Mouse (Mus musculus): ENCODE data around the gene Galnt16. TPM values are rescaled to one million over a fixed set of nuclear protein-coding genes. Genes with fewer than 3 reads are reported as not detected.

Galnt16 gene
- total RNA-seq (2023), result not detected

DNA sequence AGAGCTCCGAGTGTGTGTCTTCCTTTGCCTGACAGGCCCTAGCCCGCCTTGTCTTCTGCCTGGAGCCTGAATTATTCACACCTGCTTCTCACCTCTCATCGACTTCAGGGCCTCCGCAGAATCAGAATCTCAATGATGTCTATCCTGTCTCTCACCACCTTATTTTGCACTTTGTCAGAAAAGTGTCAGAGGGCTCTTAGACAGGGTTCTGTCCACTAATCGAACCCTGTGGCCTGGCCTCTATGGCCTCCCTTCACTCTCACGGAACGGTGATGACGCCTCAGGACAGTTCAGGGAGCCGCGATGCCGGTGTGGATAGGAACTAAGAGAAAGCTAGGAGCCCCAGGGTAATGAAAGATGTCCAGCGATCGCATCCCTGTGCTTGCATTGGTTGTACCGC is at the start of gene Galnt16:
Galnt16 (plus strand) TSS at position 301 of the 400 bp plus-strand sequence.

DNA sequence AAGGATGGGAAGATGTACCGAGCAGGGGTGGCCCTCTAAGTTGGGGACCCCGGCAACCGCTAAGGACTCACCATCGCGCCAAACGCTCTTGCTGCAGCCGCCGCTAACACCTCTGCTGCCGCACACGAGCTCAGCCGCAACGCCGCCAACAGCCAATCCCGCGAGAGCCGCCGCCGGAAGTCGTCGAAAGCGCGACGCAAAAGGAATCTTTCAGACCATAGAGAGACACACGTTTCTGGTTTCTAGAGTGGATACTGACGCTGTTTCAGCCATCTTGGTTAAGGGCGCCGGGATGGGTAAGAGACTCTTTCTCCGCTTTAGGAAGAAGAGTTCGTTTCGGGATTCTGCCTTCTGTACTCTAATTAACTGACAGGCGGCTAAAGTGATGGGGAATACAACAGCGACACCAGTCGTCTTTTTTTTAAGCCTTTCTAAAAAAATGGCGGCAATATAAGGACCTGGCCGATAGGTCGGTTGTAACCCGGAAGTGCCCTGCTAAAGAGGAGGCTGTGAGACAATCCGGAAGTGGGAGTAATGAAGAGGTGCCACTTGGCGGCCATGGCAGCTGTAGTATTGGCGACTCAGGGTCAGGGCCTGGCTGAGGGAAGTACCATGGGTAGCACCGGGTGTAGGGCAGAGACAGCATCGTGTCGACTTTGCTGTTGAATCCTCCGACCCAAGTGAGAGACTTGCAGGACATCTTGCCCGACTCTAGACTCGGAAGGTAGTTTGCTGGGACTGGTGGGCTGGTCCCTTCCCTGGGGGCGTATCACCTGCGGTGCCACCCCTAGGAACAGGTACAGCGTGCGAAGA is 125.8 kb downstream of the Galnt16 start, which contains the start of the genes Slc39a9 and Erh:
Slc39a9 (plus strand) TSS at position 191 of the 813 bp plus-strand sequence.
Erh (minus strand) TSS at position 649 of the 813 bp plus-strand sequence.

Other genes with a start within 250 kb of the Galnt16 start
- gene Dcaf5, start 81.7 kb upstream of the Galnt16 start, total RNA-seq (2023), result 57.3 TPM
- 42.1 TPM for gene Exd2, start 55.2 kb upstream of the Galnt16 start, total RNA-seq (2023)
- gene Slc39a9, start 125.6 kb downstream of the Galnt16 start, total RNA-seq (2023), result 30.9 TPM
- 80.0 TPM for gene Erh, start 126.1 kb downstream of the Galnt16 start, total RNA-seq (2023)
- gene Plekhd1, start 174.3 kb downstream of the Galnt16 start, total RNA-seq (2023), result 1.3 TPM
- gene Ccdc177, start 242.4 kb downstream of the Galnt16 start, total RNA-seq (2023), result not detected

All from CD4-positive naive resting alpha-beta T cell, adult 76 days (primary cell).